Mouse (Mus musculus) spleen, adult 18-20 months (tissue): ENCODE results near the gene Zfp574.
"Not testable (repeated sequence)": the region's sequence is repeated elsewhere in the genome, so short reads cannot be mapped to it uniquely, and the experiment has no call there.

Source experiments
- DNase-seq, 2 experiments: peaks; one replicate each; pipeline ENCODE4 v3.0.0; 2022; ENCODE audit warnings: mixed read lengths in 2 of 2

Zfp574 gene

DNA sequence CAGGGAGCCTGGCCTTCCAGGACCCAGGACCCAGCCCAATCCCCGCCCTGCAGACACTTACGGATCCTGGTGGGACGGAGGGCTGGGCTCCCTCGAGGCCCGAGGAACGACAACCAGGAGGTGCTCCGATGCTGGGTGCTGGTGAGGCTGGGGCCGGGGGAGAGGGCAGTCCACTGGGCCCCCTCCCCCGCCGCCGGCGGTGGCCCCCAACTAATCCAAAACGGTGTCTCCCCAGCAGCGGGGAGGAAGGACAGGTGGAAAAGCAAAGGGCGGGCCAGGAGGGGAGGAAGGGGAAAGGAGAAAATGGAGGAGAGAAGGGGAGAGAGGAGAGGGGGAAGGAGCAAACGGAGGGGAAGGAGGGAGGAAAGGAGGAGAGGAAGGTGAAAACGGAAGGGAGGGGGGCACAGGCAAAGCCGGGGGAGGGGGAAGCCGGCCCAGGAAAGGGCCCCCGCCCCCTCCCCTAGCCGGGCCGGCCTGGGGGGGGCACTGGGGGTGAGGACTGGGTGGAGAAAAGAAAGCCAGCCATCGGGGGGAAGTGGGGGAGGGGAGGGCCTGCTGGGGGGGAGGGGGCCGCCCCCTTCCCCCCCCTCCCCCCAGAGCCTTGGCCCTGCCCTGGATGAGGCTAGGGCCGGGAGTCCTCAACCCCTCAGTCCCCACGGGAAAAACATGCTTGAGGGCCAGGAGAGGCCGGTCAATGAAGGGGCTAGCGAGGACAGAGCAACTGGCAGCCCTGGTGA, at the start of gene Zfp574, which contains the start of gene Grik5:
TSS of gene Zfp574 (plus strand) at position 589 of the 737 bp plus-strand sequence.
TSS of gene Grik5 (minus strand) at position 368 of the 737 bp plus-strand sequence.
- no peak for DNase-seq

GRCm38 (mm10) chr7:25025855-25026439, 46.4 kb upstream of the Zfp574 start:
- DNase-seq, result no peak

- no peak for DNase-seq
Measured at GRCm38 (mm10) chr7:25026452-25026851, 45.9 kb upstream of the Zfp574 start.

- DNase-seq, result peak in 1 of 2 experiments; percentile 75
Measured at GRCm38 (mm10) chr7:25030032-25030753, 42.2 kb upstream of the Zfp574 start.

GRCm38 (mm10) chr7:25031528-25031927, 40.8 kb upstream of the Zfp574 start:
- no peak for DNase-seq

DNA sequence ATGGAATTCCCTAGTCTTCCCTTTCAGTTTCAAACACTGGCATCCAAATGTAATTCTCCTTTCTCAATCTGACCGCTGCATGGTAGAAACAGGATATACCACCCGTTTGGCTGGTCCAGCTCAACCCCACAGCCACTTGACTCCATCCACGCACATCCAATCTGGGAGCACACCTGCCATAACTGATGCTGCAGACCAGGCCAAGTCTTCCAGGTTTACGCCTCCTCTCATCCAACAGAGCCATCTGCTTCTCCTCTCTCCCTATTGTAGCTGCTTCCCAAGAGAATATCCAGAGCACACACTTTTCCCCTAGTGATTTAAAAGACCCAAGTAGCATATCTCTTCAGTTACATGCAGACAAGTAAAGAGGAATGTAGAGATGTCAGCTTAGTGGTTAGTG, 37.6 kb upstream of the Zfp574 start:
- DNase-seq, result no peak

- DNase-seq, result peak; percentile 21 to 72
Measured at GRCm38 (mm10) chr7:25035916-25036315, 36.5 kb upstream of the Zfp574 start.

DNA sequence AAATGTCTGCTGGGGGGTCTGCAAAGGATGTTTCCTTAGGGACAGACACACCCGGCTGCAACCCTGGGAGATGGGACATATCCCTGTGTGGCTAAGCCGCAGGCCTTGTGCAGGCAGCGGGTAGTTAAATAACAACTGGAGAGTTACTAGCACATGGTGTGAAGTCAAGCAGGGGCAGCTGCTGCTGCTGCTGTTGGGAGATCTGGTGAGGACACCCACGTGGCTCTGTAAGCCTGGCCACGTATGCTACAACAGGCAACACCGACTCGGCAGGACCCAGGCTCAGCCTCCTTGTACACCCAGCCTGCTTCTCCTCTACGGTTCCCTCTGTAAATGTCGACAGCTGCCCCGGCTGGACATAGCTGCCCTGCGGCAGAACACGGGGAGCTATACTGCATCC, 30.4 kb upstream of the Zfp574 start:
- DNase-seq, result no peak

DNA sequence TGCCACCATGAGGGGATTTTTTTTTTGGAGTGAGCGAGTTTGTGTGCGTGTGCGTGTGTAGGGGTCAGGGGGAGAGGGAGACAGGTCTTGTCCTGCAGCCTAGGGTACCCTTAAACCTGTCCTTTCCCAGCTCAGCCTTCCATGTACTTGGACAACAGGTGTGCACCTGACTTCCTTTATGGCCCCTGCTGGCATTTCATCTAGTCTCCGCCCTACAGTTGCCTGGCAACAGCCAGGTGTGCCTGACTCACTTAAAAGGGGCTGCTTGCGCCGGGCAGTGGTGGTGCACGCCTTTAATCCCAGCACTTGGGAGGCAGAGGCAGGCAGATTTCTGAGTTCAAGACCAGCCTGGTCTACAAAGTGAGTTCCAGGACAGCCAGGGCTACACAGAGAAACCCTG, 27.8 kb upstream of the Zfp574 start:
- DNase-seq, result not testable (repeated sequence)

DNA sequence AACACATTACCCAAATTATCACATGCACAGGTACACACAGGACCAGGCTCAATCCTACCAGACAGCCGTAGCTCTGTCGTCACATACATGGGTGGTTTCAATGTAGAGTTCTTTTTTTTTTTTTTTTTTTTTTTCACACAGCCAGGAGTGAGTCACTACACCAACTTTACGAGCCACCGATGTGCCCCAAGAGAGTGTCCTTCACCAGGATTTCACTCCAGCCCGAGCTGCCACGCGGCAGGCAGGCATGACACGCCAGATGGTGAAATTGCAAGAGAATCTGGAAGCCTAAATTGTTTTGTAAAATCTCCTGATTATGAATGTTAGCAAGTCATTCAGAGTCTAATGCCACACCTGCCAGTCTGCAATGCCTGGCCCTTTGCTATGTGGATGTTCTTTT, 25.0 kb upstream of the Zfp574 start:
- DNase-seq, result no peak

GRCm38 (mm10) chr7:25049295-25049930, 23.0 kb upstream of the Zfp574 start:
- no peak for DNase-seq

GRCm38 (mm10) chr7:25052587-25052986, 19.8 kb upstream of the Zfp574 start:
- no peak for DNase-seq

DNA sequence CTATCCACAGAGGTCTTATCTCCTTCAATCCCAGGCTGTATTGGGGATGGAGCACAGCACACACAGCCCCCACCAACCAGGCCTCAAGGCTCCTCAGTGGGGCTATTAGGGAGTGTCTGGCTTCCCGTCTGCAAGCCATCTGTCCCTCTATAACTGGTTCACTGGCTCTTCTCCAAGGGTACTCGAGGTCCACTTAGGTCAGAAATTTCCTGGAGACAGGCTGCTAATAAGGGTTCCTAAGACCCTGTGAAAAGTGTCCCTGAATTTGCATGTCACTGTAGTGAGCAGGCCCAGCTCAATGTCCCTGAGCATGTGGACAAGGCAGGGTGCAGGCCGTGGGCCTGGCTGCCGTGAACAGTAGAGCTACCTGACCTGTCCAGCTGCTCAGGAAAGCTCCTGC, 15.4 kb upstream of the Zfp574 start:
- no peak for DNase-seq

DNA sequence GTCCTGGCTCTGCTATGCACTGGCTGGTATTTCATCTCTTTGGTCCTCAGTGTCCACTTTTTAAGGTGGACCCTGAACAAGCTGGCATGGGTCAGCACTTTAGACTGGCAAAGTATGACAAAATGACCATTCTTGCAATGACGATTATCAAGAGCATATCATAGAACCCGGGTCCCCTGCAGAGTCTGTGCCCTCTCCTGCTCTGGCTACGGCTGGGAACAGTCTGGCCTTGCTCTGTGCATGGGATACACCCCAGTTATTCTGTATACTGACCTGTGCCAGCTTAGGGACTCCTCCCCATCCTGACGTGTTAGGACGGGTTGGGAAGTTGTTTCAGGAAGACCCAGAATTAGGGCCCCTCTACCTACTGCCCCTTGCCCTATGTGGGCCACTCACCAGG, 14.5 kb upstream of the Zfp574 start:
- no peak for DNase-seq

DNA sequence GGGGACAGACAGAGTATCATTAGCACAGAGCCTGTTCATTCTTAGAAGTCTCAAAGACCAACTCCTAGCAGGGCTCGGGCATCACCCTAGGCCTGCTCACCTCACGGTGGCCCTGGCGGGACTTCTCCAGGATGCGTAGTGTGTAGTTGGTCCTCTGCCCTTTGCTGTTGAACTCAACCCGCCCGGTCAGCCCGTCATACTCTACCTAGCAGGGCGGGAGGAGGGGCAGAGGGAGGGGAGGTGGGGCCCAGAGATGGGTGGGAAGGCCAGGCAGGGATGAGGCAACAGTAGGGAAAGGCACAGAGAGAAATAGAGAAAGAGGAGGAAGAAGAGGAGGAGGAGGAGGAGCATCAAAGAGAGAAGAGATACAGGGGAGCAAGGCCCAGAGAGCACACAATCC, 14.0 kb upstream of the Zfp574 start:
- no peak for DNase-seq

DNA sequence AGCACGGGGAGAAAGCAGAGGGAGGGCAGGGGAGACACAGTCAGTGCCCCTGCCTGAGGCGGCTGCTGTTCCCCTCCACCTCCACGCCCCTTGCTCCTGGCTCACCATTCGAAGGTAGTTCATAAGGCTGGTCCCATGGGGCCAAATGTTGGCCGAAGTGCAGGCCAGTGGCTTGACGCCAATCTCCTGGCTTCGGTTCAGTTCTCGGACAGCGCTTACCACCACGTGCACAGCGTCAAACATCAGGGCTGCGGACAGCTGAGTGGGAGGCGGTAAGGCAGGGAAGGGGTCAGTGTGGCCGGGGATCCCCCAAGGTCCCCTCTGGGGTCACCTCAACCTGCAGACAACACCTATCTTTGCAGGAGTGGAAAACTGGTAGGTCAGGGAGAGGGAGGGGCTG, 13.5 kb upstream of the Zfp574 start:
- DNase-seq, result no peak

- no peak for DNase-seq
Measured at GRCm38 (mm10) chr7:25063346-25063745, 9.0 kb upstream of the Zfp574 start.

GRCm38 (mm10) chr7:25063900-25064299, 8.5 kb upstream of the Zfp574 start:
- DNase-seq, result no peak

DNA sequence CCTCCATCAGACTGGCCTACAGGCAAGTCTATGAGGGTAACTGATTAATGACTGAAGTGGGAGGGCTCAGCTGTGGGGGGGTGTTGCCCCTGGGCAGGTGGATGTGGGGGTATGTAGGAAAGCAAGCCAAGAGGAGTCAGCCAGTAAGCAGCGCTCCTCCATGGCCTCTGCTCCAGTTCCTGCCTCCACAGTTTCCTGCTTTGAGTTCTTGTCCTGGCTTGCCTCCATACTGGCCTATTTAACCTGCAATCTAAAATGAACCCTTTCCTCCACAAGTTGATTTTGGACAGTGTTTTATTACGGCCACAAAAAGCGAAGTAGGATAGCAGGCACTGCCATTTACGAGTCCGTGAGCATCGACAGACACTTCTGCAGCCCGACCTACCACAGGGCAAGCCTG, 5.0 kb upstream of the Zfp574 start:
- DNase-seq, result no peak

- no peak for DNase-seq
Measured at GRCm38 (mm10) chr7:25067909-25068656, 4.3 kb upstream of the Zfp574 start.

DNA sequence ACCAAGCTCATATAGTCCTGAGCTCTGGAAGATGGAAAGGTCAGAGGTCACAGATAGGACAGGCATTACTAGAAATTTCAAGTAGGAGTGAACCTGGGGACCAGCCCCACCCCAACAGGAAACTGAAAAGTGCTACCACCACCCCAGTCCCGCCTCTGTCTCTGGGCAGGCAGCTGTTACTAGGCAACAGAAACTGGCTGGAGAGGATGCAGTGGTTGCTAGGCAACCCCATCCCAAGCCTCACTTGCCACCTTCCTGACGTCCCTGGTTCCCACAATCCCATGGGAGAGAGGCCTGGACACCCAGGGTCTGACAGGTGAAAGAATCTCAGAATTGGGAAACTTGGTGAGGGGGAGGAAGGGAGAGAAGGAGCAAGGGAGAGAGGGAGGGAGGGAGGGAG, 3.6 kb upstream of the Zfp574 start:
- no peak for DNase-seq

GRCm38 (mm10) chr7:25072716-25073390, 486 bp downstream of the Zfp574 start:
- DNase-seq, result no peak
